Mouse (Mus musculus) erythroblast, embryonic 14.5 days (primary cell): ENCODE measurements around the gene Efcab1.

ENCODE experiments used
- GATA1 ChIP-seq: IDR thresholded peaks from 2 replicates; pipeline ENCODE4 v1.6.1; 2012; ENCODE audit warnings: low read length, inconsistent platforms, mixed read lengths
- TAL1 ChIP-seq: IDR thresholded peaks from 3 replicates; pipeline ENCODE4 v1.6.1; 2012; ENCODE audit warnings: low read length, inconsistent platforms, mixed read lengths

DNA sequence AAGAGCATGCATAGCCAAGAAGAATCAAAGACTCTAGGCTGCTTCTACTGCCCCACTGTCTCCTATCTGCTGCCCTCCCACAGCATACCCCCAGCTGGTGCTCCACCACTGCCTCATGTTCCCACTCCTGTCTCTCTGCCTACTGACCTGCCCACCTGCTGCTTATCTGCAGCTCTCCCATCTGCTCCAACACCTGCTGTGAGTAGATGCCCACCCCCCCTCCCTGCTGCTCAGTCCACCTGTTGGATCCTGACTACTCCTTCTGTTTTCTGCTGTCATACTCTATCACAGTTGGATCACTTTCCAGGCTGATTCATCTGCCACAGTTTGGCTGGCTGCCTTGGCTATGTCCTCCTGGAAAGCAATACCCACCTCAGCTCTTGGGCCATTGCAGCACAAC lies 47.0 kb upstream of the Efcab1 start:
- TF ChIP-seq TAL1 (no peak), GATA1 (no peak)
